Mouse (Mus musculus): ENCODE data around the gene Olfr45. TPM values are rescaled to one million over a fixed set of nuclear protein-coding genes. Genes with fewer than 3 reads are reported as not detected.

Gene Olfr45
- polyA plus RNA-seq (2015; fragmentation: Nextera tagmentation; extraction: Ambion mirVana): not detected in 2 replicates

DNA sequence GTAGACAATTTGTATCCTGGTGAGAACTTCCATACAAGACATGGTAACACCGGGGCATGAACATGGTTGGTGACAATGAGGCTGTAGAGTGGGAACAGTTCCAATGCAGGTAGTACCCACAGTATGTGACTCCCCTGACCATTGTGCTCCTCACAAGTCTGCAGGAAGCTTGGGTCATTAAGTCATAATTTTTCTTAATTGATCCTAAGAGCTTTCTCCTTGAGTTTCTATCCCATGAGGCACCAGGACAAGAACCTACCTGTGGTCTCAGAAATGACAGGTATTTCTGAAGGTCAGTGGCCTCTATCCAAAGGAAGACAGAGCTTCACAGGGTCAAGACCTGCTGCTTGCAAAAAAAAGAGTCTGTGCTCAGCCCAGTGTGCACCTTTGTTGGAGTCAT, at the start of gene Olfr45:
TSS of gene Olfr45 (plus strand) at position 301 of the 400 bp plus-strand sequence.

GRCm38 (mm10) chr7:140646152-140646551, 35.6 kb upstream of the Olfr45 start, which contains the start of gene Olfr53:
Gene Olfr53 (plus strand): TSS chr7:140646452.

DNA sequence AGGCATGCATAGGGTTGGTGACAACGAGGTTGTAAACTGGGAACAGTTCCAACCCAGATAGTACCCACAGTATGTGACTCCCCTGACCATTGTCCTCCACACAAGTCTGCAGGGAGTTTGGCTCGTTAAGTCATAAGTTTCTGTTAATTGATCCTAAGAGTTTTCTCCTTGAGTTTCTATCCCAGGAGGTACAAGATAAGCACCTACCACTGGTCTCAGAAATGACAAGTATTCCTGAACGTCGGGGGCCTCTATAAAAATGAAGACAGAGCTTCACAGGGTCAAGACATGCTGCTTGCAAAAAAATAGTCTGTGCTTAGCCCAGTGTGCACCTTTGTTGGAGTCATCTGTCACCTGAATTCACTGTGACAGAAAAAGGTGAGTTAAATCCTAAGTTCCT, 22.1 kb upstream of the Olfr45 start, which contains the start of gene Olfr539:
TSS of gene Olfr539 (plus strand) at position 301 of the 400 bp plus-strand sequence.

DNA sequence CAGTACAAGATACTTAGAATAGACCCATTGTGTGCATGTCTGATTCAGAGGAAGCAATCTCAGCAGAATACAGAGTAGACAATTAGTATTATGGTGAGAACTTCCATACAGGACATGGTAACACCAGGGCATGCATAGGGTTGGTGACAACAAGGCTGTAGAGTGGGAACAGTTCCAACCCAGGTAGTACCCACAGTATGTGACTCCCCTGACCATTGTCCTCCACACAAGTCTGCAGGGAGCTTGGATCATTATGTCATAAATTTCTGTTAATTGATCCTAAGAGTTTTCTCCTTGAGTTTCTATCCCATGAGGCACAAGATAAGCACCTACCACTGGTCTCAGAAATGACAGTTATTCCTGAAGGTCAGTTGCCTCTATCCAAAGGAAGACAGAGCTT, 15.2 kb downstream of the Olfr45 start, which contains the start of gene Olfr541:
TSS of gene Olfr541 (plus strand) at position 301 of the 400 bp plus-strand sequence.

Other genes with a start within 250 kb of the Olfr45 start
- not detected in 2 replicates for gene Olfr533, start 218.6 kb upstream of the Olfr45 start, polyA plus RNA-seq (2015; fragmentation: Nextera tagmentation; extraction: Ambion mirVana)
- gene Olfr535, start 197.7 kb upstream of the Olfr45 start, polyA plus RNA-seq (2015; fragmentation: Nextera tagmentation; extraction: Ambion mirVana): not detected in 2 replicates
- gene Olfr536, start 174.6 kb upstream of the Olfr45 start, polyA plus RNA-seq (2015; fragmentation: Nextera tagmentation; extraction: Ambion mirVana): not detected in 2 replicates
- gene Olfr538, start 114.1 kb upstream of the Olfr45 start, polyA plus RNA-seq (2015; fragmentation: Nextera tagmentation; extraction: Ambion mirVana): not detected in 2 replicates
- gene Olfr46, start 80.7 kb upstream of the Olfr45 start, polyA plus RNA-seq (2015; fragmentation: Nextera tagmentation; extraction: Ambion mirVana): not detected in 2 replicates
- not detected in 2 replicates for gene Olfr61, start 53.0 kb upstream of the Olfr45 start, polyA plus RNA-seq (2015; fragmentation: Nextera tagmentation; extraction: Ambion mirVana)
- gene Olfr53, start 35.5 kb upstream of the Olfr45 start, polyA plus RNA-seq (2015; fragmentation: Nextera tagmentation; extraction: Ambion mirVana): not detected in 2 replicates
- not detected in 2 replicates for gene Olfr539, start 22.0 kb upstream of the Olfr45 start, polyA plus RNA-seq (2015; fragmentation: Nextera tagmentation; extraction: Ambion mirVana)
- not detected in 2 replicates for gene Olfr541, start 15.3 kb downstream of the Olfr45 start, polyA plus RNA-seq (2015; fragmentation: Nextera tagmentation; extraction: Ambion mirVana)
- 0.29 and 13.1 TPM in 2 replicates for gene Cyp2e1, start 81.8 kb downstream of the Olfr45 start, polyA plus RNA-seq (2015; fragmentation: Nextera tagmentation; extraction: Ambion mirVana)
- 0.21 TPM in 1 of 2 replicates, not detected in the other for gene Syce1, start 105.9 kb downstream of the Olfr45 start, polyA plus RNA-seq (2015; fragmentation: Nextera tagmentation; extraction: Ambion mirVana)
- 0.11 and 0.14 TPM in 2 replicates for gene Zfp941, start 140.2 kb downstream of the Olfr45 start, polyA plus RNA-seq (2015; fragmentation: Nextera tagmentation; extraction: Ambion mirVana)
- gene Urah, start 153.1 kb downstream of the Olfr45 start, polyA plus RNA-seq (2015; fragmentation: Nextera tagmentation; extraction: Ambion mirVana): 5.0 TPM in 1 of 2 replicates, not detected in the other
- gene Scgb1c1, start 163.6 kb downstream of the Olfr45 start, polyA plus RNA-seq (2015; fragmentation: Nextera tagmentation; extraction: Ambion mirVana): not detected in 2 replicates
- not detected in 2 replicates for gene Odf3, start 165.9 kb downstream of the Olfr45 start, polyA plus RNA-seq (2015; fragmentation: Nextera tagmentation; extraction: Ambion mirVana)
- gene Gm45785, start 174.4 kb downstream of the Olfr45 start, polyA plus RNA-seq (2015; fragmentation: Nextera tagmentation; extraction: Ambion mirVana): not detected in 2 replicates
- 40.2 and 42.3 TPM in 2 replicates for gene Ric8a, start 175.0 kb downstream of the Olfr45 start, polyA plus RNA-seq (2015; fragmentation: Nextera tagmentation; extraction: Ambion mirVana)
- 35.0 and 37.4 TPM in 2 replicates for gene Bet1l, start 175.6 kb downstream of the Olfr45 start, polyA plus RNA-seq (2015; fragmentation: Nextera tagmentation; extraction: Ambion mirVana)
- gene Psmd13, start 200.0 kb downstream of the Olfr45 start, polyA plus RNA-seq (2015; fragmentation: Nextera tagmentation; extraction: Ambion mirVana): 170 and 182 TPM in 2 replicates
- gene Sirt3, start 200.4 kb downstream of the Olfr45 start, polyA plus RNA-seq (2015; fragmentation: Nextera tagmentation; extraction: Ambion mirVana): 28.6 and 32.3 TPM in 2 replicates
- gene Cox8b, start 218.5 kb downstream of the Olfr45 start, polyA plus RNA-seq (2015; fragmentation: Nextera tagmentation; extraction: Ambion mirVana): 998 and 1,212 TPM in 2 replicates
- 0.02 and 0.06 TPM in 2 replicates for gene Nlrp6, start 239.0 kb downstream of the Olfr45 start, polyA plus RNA-seq (2015; fragmentation: Nextera tagmentation; extraction: Ambion mirVana)

Measured in skeletal muscle tissue, postnatal 0 days (tissue).